Mouse (Mus musculus) cortical plate, adult 2 months (tissue): ENCODE data around the gene Olfr478.

Experiments
- CTCF ChIP-seq: fragments of 200-500 bp; IDR thresholded peaks from 2 replicates; pipeline ENCODE4 v1.5.1; 2011; ENCODE audit warnings: mild to moderate bottlenecking, control low read depth, low read length; ENCODE audit not compliant: insufficient read depth; ENCODE audit errors: extremely low read depth
- POLR2A ChIP-seq: fragments of 200-500 bp; IDR thresholded peaks from 2 replicates; pipeline ENCODE4 v1.6.1; 2011; ENCODE audit warnings: mild to moderate bottlenecking, low read length, control low read depth; ENCODE audit not compliant: insufficient read depth; ENCODE audit errors: extremely low read depth

DNA sequence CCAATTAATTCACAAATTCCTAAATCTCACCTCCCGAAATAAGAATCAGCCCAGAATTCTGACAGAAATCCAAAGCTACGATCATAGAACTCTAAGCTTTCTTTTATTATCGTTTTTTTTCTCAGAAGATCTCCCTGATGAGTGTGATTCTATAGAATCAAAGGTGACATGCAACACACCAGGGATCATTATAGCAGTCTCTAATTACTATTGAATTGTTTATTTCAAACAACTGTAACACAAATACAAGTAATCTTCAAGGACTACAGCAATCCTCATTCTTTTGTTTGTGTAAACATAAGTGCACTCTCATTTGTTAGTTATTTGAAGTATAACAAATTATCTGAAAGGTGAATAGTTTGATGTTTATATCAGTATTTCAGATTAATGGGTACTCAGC is at the start of gene Olfr478:
- TF ChIP-seq CTCF (no peak), POLR2A (no peak)
